Mouse (Mus musculus) intestine, postnatal 0 days (tissue): ENCODE results near the gene Cacng1. TPM values are rescaled to one million over a fixed set of nuclear protein-coding genes. Genes with fewer than 3 reads are reported as not detected.
A peak's percentile ranks its signal among the peaks of the same experiment; 100 is the strongest.

Experiments used
- ATAC-seq: fragments of 200-750 bp; cut with Nextera tagmentation; 2 replicates; pipeline ENCODE4 v1.8.0; 2017; ENCODE audit warnings: mild to moderate bottlenecking, moderate TSS enrichment, moderate library complexity
- H3K27ac ChIP-seq: fragments of 300-500 bp; sonication (generic); 2 replicates; pipeline ENCODE4 v1.5.1; 2014; ENCODE audit warnings: mild to moderate bottlenecking, low read depth, low read length, moderate library complexity
- H3K27me3 ChIP-seq: fragments of 300-500 bp; sonication (generic); replicated peaks from 2 replicates; pipeline ENCODE4 v1.6.1; 2014; ENCODE audit warnings: low read length, mixed read lengths; ENCODE audit not compliant: control insufficient read depth, insufficient read depth
- H3K36me3 ChIP-seq: fragments of 300-500 bp; sonication (generic); 2 replicates; pipeline ENCODE4 v1.6.1; 2014; ENCODE audit warnings: mild to moderate bottlenecking, moderate library complexity; ENCODE audit not compliant: control insufficient read depth, insufficient read depth
- H3K4me1 ChIP-seq: fragments of 300-500 bp; sonication (generic); replicated peaks from 2 replicates; pipeline ENCODE4 v1.6.1; 2014; ENCODE audit warnings: antibody characterized with exemption, low read length, mixed read lengths; ENCODE audit not compliant: control insufficient read depth, insufficient read depth
- H3K4me2 ChIP-seq: fragments of 300-500 bp; sonication (generic); replicated peaks from 2 replicates; pipeline ENCODE4 v1.6.1; 2014; ENCODE audit warnings: low read depth, mild to moderate bottlenecking, moderate library complexity
- H3K4me3 ChIP-seq: fragments of 300-500 bp; sonication (generic); 2 replicates; pipeline ENCODE4 v1.5.1; 2014; ENCODE audit warnings: low read depth, low read length
- H3K9ac ChIP-seq: fragments of 300-500 bp; sonication (generic); 2 replicates; pipeline ENCODE4 v1.6.1; 2014; ENCODE audit warnings: mild to moderate bottlenecking, low read depth, low read length
- H3K9me3 ChIP-seq: fragments of 300-500 bp; sonication (generic); 2 replicates; pipeline ENCODE4 v1.6.1; 2016; ENCODE audit warnings: mixed run types; ENCODE audit not compliant: control insufficient read depth
- CTCF ChIP-seq: sonication (generic); IDR thresholded peaks from 2 replicates; pipeline ENCODE4 v1.5.1; 2016; ENCODE audit warnings: low read depth, mild to moderate bottlenecking, control low read depth, antibody characterized with exemption, moderate library complexity
- whole genome bisulfite sequencing: fragments of 180-500 bp; shearing (Covaris S2); extraction: QIAGEN DNeasy Blood & Tissue Kit; methylation state at CpG from one replicate; pipeline ENCODE4 v1.1.7; 2014; 5-methylcytosine and 5-hydroxymethylcytosine counted together
- polyA plus RNA-seq: library from polyadenylated mRNA; unstranded; fragments of >200 nt; fragmentation: Nextera tagmentation; extraction: Ambion mirVana; gene quantifications from 2 replicates; pipeline ENCODE4 v1.2.1, GENCODE M21; 2015

Gene Cacng1
- polyA plus RNA-seq, 1 experiment from 2014 or later: 0.12 TPM

DNA sequence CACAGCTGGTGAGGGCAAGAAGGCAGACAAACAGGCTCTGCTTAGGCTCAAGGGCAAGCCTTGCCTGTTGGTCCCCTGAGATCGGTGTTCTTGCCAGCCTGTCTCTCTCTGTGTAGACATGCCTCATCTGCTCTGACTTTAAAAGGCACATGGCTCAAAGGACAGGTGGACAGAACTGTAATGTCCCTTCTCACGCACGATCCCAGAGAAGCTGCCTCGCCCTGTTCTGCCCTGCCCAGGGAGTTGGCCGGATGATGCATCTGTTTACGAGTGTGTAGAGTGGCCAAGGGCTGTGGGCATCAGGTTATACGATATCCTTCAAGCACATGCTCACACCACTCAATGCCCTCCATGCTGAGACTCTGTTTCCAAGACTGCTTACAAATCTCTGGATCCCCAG is 2.0 kb downstream of the Cacng1 start:
- no peak overlapping the region for H3K27ac ChIP-seq
- H3K36me3 ChIP-seq: no peaks in the 10 kb centered on the region
- no peak overlapping the region for H3K4me3 ChIP-seq
- no peak for ATAC-seq
- no peaks in the 10 kb centered on the region for H3K9me3 ChIP-seq
- no peaks in the 10 kb centered on the region for H3K4me1 ChIP-seq
- no peaks in the 10 kb centered on the region; the same call in 1 of the 2 replicates for H3K27me3 ChIP-seq
- 71% methylated on average over 7 of the region's 7 CpGs for WGBS
- no peak overlapping the region for H3K9ac ChIP-seq
- no peak for TF ChIP-seq CTCF
- no peak overlapping the region for H3K4me2 ChIP-seq

DNA sequence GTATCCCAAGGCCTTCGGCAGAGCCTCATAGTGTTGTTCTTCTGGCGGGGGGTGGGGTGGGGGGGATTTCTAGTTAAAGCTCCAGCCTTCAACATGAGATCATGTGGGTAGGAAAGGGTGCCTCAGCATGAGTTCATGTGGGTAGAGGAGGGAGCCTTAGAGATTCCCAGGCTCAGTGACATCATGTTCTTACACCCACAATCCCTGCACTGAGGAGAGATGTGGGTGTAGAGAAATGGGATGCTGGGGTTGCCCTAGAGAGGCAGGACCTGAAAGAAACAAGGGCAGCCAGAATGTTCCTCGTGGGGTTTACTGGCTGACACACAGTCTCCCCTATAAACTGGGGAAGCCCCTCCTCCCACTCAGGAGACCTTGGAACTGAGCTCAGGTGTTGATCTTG is 5.9 kb downstream of the Cacng1 start:
- 48% methylated on average over 3 of the region's 3 CpGs for WGBS
- H3K27me3 ChIP-seq: no peaks in the 10 kb centered on the region
- ATAC-seq: no peak
- H3K4me3 ChIP-seq: no peak overlapping the region
- no peaks in the 10 kb centered on the region for H3K36me3 ChIP-seq
- no peak overlapping the region for H3K9ac ChIP-seq
- H3K4me2 ChIP-seq: no peak overlapping the region
- no peak overlapping the region for H3K27ac ChIP-seq
- no peak for TF ChIP-seq CTCF
- no peaks in the 10 kb centered on the region for H3K4me1 ChIP-seq
- H3K9me3 ChIP-seq: no peaks in the 10 kb centered on the region

DNA sequence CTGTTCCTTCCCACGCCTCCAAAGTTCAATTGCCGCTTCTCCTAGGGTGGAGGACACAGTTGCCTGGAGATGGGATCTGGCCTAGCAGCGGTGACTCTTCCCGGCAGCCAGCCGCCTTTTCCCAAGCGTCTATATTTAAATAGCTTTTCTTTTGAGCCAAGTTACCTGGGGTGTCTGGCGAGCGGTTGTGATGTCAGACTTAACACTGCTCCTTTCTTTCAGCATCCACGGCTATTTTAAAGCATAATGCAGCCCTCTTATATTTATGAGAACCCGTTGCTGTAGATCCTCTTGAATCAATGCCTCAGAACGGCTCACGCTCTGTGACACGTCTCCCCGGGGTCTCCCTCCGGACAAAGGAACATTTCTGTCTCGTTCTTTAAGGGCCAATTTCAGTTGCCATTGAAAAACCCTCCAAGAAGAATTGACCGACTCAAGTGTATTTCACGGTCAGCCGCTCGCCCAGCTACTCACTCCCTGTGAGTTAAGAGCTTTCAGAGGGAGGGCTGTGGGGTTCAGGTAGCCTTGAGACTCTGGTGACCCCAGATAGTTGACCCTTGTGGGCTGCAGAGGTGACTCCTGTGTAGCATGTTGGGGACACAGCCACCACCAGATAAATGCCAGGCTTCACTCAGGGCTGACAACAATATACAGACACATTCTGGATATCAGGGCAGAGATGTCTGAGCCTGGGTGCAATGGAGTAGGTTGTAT is 8.3 kb downstream of the Cacng1 start:
- Histone ChIP-seq H3K9ac (no peak overlapping the region), H3K36me3 (no peaks in the 10 kb centered on the region), H3K27me3 (no peaks in the 10 kb centered on the region), H3K4me3 (no peak overlapping the region), H3K4me1 (no peaks in the 10 kb centered on the region), H3K27ac (no peak overlapping the region), H3K4me2 (no peak overlapping the region), H3K9me3 (no peaks in the 10 kb centered on the region)
- no peak for ATAC-seq
- no peak for TF ChIP-seq CTCF
- 81% methylated on average over 20 of the region's 20 CpGs for WGBS

DNA sequence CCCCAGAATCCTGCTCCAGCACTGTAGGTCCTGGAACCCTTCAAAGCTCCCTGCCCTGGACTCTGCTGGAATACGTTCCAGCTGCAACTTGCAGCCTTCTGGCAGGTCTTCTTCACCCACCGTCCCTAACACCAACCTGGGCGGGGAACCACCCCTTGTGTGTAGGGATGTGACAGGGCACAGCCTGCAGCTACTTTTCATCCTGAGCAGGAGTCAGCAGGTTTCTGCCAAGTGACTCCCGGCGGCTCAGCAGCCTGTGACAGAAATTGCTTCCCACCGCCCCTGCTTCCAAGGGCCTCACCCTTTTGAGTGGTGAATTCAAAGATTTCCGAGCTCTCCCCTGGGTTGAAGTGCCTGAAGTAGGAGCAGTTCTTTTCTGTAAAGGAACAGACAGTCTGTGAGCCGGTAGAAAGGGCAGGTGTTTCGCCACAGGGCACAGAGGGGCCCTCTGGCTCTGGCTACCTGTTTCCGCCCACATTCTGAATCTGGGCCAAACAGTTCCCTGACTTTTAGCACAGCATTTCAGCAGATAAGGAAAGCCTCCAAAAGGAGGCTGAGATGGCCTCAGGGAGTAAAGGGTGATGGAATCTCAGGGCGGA is 10.7 kb downstream of the Cacng1 start:
- WGBS: 64% methylated on average over 11 of the region's 11 CpGs
- H3K27ac ChIP-seq: no peak overlapping the region
- no peaks in the 10 kb centered on the region for H3K27me3 ChIP-seq
- ATAC-seq: no peak
- H3K36me3 ChIP-seq: no peaks in the 10 kb centered on the region
- no peak for TF ChIP-seq CTCF
- no peaks in the 10 kb centered on the region for H3K4me1 ChIP-seq
- no peak overlapping the region for H3K4me3 ChIP-seq
- no peaks in the 10 kb centered on the region for H3K9me3 ChIP-seq
- H3K9ac ChIP-seq: no peak overlapping the region
- no peak overlapping the region for H3K4me2 ChIP-seq

DNA sequence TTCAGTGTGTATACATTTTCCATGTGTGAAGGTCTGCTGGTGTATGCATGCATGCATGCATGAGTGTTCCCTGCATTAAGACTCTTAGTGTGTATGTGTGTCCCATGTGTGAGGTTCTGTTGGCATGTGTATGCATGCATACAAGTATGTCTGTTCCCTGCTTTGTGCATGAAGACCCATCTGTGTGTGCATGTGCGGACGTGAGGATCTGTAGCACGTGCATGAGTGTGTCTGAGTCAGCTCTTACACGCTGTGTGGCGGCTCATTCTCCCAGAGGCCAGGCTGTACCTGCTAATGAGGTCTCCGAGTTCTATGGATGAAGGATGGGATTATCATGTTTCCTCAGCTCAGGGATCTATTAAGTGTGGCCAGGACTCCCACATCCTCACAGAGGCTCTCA is 11.3 kb downstream of the Cacng1 start:
- 82% methylated on average over 6 of the region's 6 CpGs for WGBS
- no peak for ATAC-seq
- no peak overlapping the region for H3K4me2 ChIP-seq
- TF ChIP-seq CTCF: no peak
- H3K36me3 ChIP-seq: no peaks in the 10 kb centered on the region
- H3K9ac ChIP-seq: no peak overlapping the region
- H3K27ac ChIP-seq: no peak overlapping the region
- no peak overlapping the region for H3K4me3 ChIP-seq
- H3K27me3 ChIP-seq: no peaks in the 10 kb centered on the region
- no peaks in the 10 kb centered on the region for H3K9me3 ChIP-seq
- no peaks in the 10 kb centered on the region for H3K4me1 ChIP-seq

DNA sequence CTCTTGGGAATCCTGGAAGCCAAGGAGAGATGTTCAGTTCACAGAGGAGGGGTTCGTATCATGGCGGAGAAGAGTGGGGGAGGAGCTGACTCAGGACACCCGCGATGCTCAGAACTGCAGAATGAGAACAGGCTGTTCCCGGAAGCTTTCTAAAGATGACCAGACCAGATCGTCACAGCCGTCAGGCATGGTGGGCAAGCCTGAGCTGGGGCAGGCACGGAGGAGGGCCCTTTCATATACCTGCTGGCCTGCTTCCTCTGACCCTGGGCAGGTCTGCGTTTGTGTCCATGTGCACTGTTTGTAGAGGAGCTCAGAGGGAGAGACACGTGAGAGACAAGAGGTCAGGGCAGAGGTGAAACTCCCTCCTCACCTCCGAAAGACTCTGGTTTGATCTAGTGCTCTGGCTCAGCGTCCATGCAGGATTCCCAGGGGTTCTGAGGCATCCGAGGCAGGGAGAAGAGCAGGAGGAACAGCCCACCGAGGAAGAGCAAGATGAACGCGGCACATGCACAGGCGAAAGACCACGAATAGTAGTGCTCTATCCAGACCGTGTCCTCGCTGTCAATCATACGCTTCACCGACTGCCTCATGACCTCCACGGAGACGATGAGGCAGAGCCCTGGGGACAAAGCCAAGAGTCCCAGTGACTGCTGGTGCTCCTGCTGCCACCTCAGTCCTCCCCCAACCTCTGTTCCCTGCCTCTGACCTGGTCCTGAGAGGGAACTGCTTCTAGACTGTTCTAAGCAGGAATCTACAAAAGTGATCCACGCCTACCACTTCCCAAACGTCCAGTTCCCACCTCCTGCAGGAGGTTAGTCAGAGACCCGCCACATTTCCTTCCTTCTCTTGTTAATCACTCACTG is 12.8 kb downstream of the Cacng1 start:
- WGBS: 52% methylated on average over 27 of the region's 27 CpGs
- Histone ChIP-seq H3K9ac (no peak overlapping the region), H3K27me3 (no peaks in the 10 kb centered on the region), H3K9me3 (no peaks in the 10 kb centered on the region), H3K27ac (no peak overlapping the region), H3K36me3 (no peaks in the 10 kb centered on the region), H3K4me2 (peak overlapping the region; percentile 18; the same call in 1 of the 2 replicates), H3K4me1 (no peaks in the 10 kb centered on the region), H3K4me3 (no peak overlapping the region)
- no peak for TF ChIP-seq CTCF
- ATAC-seq: no peak
